Mouse (Mus musculus) CD4-positive naive resting alpha-beta T cell, adult 57 days (primary cell): ENCODE data around the gene Spata31d1d. TPM values are rescaled to one million over a fixed set of nuclear protein-coding genes. Genes with fewer than 3 reads are reported as not detected.

Experiments
- total RNA-seq: library from RNA; stranded (reverse); gene quantifications from one replicate; pipeline ENCODE4 v1.2.4, GENCODE M21; 2023

Gene Spata31d1d
- total RNA-seq = not detected

DNA sequence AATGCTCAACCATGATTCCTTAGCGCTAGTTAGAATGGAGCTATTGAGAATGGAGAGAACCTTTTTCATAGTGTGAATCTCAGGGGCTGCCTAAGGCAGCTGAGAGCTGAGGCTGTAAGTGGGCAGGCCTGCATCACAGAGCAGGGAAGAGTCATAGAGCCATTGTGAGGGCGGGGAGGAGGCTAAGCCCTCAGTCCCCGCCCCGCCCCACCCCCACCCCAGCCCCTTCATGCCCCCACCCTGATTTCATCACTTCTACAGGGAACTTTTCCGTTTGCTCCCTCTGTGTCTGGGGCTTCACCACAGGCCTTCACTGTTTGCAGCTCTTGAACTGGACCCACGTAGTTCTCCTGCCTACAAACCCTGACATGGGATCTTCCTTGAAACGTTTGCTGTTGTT is at the start of gene Spata31d1d:
Gene Spata31d1d, minus strand, starts transcription at position 101 of the 400 bp plus-strand sequence.

DNA sequence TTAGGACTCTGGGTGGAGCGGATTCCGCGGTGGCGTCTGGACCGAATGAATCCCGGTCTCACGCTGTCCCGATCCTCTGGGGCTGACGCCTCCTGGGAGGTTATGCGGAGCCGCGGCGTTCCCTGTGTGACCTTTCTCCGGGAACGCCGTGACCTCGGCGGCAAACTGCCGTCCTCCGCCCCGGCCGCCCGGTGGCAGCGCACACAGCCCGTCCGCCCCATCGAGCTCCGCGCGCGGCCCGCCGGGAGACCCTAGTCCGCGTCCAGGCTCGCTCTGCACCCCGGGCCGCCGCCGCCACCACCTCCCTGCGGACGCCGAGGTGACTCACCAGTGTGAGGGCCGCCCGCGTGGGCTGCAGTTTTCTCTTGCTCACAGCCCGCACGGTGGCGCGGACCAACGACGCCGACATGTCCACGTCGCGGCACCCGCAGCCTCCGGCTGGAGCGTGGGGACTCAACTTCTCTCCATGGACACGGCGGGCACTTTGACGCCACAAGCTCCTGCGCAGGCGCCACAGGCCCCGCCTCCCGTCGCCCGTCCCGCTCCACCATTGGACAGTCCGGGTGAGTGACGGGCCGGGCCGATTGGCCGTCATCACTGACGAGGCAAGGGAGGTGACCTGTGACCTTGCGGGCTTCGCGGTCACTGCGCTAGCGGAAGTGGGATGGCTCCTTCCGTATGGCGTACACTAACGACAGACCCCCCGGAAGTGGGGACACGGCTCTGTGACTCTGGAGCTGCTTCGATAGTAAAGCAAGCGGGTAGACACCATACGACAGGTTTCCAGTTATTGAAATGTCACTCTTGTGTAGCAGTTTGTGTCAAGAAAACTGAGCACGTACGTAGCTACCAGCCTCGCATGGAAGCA is 38.0 kb upstream of the Spata31d1d start, which contains the start of gene Isca1:
Gene Isca1, minus strand, starts transcription at position 515 of the 868 bp plus-strand sequence.

DNA sequence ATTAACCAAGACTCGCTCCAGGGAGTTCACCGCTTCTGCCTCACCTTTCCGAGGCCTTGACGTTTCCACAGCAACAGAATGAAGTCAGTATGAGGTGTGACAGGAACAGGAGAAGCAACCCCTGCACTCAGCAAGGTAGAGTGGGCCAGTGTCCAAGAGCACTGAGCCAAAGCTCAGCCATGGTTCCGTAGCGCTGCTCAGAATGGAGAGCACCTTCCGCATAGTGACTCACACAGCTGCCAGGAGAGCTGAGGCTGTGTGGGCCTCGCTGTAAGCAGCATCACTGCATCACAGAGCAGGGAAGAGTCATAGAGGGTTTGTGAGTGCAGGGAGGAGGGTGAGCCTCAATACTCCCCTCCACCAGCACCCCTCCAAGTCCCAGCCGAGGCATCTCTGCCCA is 15.2 kb upstream of the Spata31d1d start, which contains the start of gene 1700014D04Rik:
Gene 1700014D04Rik, minus strand, starts transcription at position 42 of the 400 bp plus-strand sequence.

DNA sequence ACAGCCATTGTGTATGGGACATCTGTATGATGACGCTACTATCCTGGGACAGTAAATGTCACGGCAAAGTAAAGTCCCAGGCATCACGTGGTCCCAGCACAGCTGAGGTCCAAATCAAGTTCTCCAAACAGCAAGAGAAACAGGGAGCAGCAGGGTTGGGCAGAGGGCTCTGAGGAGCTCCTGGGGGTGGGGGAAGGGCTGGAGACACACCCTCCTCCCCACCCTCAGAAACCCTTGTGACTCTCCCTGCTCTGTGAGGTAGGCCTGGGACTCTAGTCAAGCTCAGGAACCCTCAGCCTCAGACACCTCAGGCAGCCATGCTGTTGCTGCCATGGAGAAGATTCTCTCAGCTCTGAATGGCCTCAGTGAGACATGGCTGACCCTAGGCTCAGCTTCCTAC is 19.6 kb downstream of the Spata31d1d start, which contains the start of gene Spata31d1b:
Gene Spata31d1b, plus strand, starts transcription at position 301 of the 400 bp plus-strand sequence.

DNA sequence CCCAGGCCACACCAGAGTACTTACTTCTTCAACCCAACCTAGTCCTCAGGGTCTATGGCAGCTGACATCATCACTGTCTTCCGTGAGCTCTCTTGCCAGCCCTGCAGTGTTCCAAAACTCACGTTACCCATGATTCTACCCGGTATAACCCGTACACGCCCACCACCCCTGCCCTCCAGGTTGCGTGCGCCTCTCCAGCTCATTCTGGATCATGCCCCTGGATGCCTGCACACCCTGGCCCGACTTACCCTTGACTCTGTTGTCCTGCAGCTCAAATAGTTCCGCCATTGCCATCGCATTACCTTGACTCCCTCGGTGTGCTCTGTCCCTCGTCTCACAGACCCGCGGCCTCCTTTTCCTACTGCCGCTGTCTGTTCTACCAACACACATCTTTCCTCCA is 21.3 kb downstream of the Spata31d1d start, which contains the start of gene Spata31d1a:
Gene Spata31d1a, minus strand, starts transcription at position 101 of the 400 bp plus-strand sequence.

DNA sequence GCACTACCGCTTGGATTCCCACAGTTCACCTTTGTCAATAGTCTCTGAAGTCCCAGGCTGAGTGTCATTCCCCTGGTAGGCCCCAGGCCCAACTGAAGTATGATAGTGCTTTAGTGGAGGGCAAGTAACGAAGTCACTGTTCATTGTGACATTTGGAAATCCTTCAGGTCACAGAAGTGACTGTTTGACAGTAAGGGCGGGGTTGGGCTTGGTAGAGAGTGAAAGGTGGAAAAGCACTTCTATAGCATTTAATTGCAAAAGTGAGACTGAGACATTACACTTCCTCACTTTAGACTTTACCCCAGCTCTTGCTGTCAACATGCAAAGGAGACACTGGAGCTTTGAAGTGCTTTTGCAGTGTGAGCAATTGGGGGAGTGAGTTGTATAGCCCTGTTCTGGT is 37.5 kb downstream of the Spata31d1d start, which contains the start of gene 4921517D22Rik:
Gene 4921517D22Rik, minus strand, starts transcription at position 101 of the 400 bp plus-strand sequence.

Other genes starting within 250 kb of the Spata31d1d start
- 53.5 TPM for gene Agtpbp1, start 146.5 kb downstream of the Spata31d1d start, total RNA-seq
- gene Naa35, start 146.5 kb downstream of the Spata31d1d start, total RNA-seq = 72.0 TPM
- 46.7 TPM for gene Golm1, start 55.9 kb downstream of the Spata31d1d start, total RNA-seq
- not detected for gene 4921517D22Rik, start 37.6 kb downstream of the Spata31d1d start, total RNA-seq
- not detected for gene Spata31d1a, start 21.4 kb downstream of the Spata31d1d start, total RNA-seq
- gene Spata31d1b, start 19.5 kb downstream of the Spata31d1d start, total RNA-seq = not detected
- gene 1700014D04Rik, start 15.0 kb upstream of the Spata31d1d start, total RNA-seq = not detected
- 78.3 TPM for gene Isca1, start 38.1 kb upstream of the Spata31d1d start, total RNA-seq
- gene Gm49354, start 50.5 kb upstream of the Spata31d1d start, total RNA-seq = not detected
- 213 TPM for gene Tut7, start 91.4 kb upstream of the Spata31d1d start, total RNA-seq